Mouse (Mus musculus) cerebellum, adult 2 months (tissue): Measurements from ENCODE around the gene Glra4.

Experiments
- CTCF ChIP-seq: fragments of 200-500 bp; IDR thresholded peaks from 2 replicates; pipeline ENCODE4 v1.5.1; 2011; ENCODE audit warnings: low read depth, mild to moderate bottlenecking, control low read depth, low read length, moderate library complexity, borderline replicate concordance; ENCODE audit not compliant: insufficient read depth
- POLR2A ChIP-seq: fragments of 200-500 bp; IDR thresholded peaks from 2 replicates; pipeline ENCODE4 v1.6.1; 2011; ENCODE audit warnings: low read length, control low read depth, borderline replicate concordance; ENCODE audit not compliant: insufficient read depth

DNA sequence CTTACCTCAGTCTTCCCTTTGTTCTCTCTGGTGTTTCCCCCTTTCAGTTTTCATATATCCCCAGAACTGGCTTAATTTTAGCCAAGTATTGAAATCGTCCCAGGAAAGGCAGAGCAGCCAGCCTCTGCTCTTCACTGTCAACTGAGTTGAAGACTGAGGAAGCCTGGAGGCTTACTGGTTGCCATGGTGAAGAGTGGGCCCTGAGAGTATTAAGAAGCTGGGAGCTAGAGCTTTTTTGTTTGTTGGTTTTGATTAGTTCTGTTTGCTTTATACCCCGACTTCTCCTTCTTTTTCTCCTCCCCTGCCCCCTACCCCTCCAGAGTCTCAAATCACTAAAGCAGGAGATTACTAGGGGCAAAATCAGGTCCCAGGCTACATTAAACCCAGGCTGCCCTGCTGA, 17.3 kb upstream of the Glra4 start:
- TF ChIP-seq POLR2A (no peak), CTCF (no peak)
